Mouse (Mus musculus): ENCODE data around the gene Pou2f1.

Gene Pou2f1

GRCm38 (mm10) chr1:165882146-165882900 is 120.2 kb downstream of the Pou2f1 start:
- no peak for DNase-seq (ENCODE audit: low spot score)

GRCm38 (mm10) chr1:165878751-165879150 is 123.7 kb downstream of the Pou2f1 start:
- DNase-seq (ENCODE audit: low spot score): no peak

- no peak for DNase-seq (ENCODE audit: low spot score)
These were observed 126.8 kb downstream of the Pou2f1 start for GRCm38 (mm10) chr1:165875520-165876284.

DNA sequence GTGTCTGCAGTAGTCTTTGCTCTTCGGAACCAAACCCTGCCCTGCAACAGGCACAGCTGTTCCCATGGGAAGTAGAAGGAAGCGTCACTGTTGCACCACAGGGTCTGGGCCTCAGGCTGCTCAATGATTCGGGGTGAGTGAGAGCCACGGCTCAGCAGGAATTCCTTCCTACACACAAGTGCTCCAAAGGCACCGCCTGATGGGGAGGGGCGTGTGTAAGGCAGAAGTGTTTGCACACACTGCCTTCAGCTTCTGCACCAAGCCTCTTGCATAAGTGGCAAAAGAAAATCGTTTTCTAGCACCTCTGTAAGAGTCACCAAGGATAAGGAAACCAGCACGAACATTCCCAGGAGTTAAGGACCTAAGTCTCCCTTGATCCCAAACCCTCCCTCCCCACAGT is 127.8 kb downstream of the Pou2f1 start:
- no peak for DNase-seq (ENCODE audit: low spot score)

DNA sequence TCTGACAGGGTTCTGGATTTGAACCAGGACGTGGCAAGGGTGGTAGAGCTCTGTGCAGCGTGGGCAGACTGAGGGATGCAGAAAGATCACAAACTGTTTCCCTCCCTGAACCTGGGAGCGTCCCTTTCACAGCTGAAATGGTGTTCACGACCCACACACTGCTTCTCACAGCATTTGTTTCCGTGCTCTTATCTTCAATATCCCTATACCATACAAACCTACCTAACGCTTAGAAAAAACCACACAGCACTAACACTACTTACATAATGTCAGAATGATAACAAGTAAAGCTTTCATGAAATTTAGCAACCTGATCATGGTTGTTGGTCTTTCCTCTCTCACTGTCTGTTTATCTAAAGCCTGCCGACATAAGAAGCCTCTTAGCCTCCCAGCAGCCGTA is 133.8 kb downstream of the Pou2f1 start:
- no peak for DNase-seq (ENCODE audit: low spot score)

- no peak for DNase-seq (ENCODE audit: low spot score)
These were observed 135.7 kb downstream of the Pou2f1 start for GRCm38 (mm10) chr1:165866630-165867280.

- DNase-seq (ENCODE audit: low spot score): no peak
These were observed 137.3 kb downstream of the Pou2f1 start for GRCm38 (mm10) chr1:165864864-165865795.

- no peak for DNase-seq (ENCODE audit: low spot score)
These were observed 140.4 kb downstream of the Pou2f1 start for GRCm38 (mm10) chr1:165862059-165862458.

GRCm38 (mm10) chr1:165861235-165861609 is 141.3 kb downstream of the Pou2f1 start:
- no peak for DNase-seq (ENCODE audit: low spot score)

DNA sequence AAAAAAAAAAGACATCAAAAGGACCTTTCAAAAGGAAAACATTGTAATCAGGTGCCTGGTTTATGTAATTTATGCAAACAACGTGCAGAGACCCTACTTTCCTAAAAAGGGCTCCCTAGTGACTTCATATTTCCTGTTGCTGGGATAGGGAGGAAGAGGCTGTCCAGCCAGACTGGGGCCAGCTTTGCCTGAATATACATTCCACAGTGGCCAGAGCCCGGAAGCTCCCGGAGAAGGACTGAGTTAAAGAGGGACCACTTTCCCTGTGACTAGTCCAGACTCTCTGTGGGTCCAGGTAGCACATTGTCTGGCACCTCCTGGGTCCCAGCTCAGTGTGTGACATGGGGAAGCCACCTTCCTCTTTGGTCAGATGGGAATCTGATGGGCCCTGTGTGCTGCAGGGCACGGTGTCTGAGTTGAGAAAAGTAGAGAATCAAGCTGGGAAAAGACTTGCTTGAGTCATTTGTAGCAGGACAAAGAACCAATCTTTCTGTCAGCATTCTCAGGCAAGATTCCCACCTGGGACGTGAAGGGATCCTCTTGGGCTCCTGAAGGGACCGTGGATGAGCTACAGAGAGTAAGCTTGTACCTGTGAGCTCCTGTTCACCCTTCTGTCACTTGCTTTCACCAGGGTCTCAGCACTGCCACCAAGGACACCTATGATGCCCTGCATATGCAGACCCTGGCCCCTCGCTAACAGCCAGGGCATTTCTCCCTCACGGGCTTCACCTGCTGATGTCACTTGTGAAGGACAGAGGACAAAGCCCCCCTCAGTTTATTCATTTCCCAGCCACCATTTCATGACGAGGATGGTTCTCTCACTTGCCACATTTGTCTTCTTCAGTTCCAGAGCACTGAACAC is 141.9 kb downstream of the Pou2f1 start:
- no peak for DNase-seq (ENCODE audit: low spot score)

DNA sequence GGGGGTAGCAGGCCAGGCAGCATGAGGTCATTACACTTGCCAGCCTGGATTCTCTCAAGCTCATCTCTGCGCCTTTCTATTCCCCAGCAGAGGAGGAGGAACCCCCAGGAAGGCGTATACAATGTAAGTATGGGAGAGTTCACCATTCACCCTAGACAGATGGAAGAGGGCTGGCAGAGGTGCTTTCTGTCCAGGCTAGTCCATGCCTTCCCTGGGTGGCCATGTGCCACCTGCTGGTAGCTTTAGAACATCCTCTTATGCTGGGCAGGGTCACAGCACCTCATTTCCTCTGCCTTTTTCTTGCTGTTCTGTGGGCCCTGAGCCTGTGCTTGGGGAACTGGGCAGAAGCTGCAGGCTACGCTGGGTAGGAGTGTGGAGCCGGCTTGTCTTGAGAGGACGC is 144.1 kb downstream of the Pou2f1 start:
- no peak for DNase-seq (ENCODE audit: low spot score)

- no peak for DNase-seq (ENCODE audit: low spot score)
These were observed 145.2 kb downstream of the Pou2f1 start for GRCm38 (mm10) chr1:165857279-165857678.

DNA sequence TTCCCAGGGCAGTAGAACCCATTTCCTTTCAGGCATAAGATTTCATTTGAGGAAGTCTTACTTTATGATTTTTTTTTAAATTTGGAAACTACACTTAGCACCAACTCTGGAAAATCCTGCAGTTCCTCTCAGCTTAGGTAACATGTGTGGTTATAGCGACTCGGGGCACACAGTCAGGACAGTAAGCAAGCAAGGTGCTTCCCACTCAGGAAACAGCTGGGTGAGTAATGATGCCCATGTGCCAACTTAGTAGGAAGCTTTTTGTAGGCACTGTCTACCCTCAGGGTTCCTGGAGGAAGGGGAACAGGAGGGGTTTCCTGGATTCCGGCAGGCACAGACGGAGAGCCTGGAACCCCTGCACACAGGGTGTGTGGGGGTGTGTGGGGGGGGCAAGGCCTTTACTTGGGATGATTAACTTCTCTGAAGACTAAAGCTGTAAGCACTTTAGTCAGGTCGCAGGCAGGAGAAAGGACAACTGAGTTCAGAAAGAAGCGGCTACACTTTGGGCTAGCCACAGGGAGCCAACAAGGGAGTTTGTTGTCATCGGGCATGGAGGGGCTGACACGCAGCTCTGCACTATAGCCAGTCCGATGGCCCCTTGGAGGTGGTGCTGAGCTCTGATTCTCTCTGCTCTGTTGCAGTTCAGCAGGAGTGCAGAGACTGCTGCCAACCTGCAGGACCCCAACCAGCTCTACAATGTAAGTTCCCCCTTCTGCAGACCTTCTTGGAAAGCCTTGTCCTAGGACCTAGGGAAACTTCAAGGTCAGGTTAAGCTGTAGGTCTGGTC is 146.5 kb downstream of the Pou2f1 start:
- no peak for DNase-seq (ENCODE audit: low spot score)

GRCm38 (mm10) chr1:165853729-165854420 is 148.6 kb downstream of the Pou2f1 start:
- no peak for DNase-seq (ENCODE audit: low spot score)

- no peak for DNase-seq (ENCODE audit: low spot score)
These were observed 149.3 kb downstream of the Pou2f1 start for GRCm38 (mm10) chr1:165853131-165853721.

DNA sequence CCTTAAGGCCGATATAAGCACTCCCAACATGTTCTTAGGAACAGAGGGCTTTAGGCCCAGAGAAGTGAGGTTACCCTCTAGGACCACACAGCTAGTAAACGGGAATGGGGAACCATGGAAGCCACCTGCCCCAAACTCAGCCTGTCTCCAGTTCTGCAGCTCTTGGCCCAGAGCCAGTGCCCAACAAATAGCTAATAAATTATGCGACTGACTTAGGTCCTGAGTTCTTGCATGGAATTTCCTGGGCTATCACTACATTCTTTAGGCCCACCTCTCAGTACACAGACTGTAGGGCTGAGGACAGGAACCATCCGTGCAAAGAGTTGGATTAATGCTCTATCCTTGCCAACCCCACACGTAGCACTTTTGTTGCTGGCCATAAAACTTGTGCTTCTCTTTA is 150.3 kb downstream of the Pou2f1 start:
- DNase-seq (ENCODE audit: low spot score): no peak

DNA sequence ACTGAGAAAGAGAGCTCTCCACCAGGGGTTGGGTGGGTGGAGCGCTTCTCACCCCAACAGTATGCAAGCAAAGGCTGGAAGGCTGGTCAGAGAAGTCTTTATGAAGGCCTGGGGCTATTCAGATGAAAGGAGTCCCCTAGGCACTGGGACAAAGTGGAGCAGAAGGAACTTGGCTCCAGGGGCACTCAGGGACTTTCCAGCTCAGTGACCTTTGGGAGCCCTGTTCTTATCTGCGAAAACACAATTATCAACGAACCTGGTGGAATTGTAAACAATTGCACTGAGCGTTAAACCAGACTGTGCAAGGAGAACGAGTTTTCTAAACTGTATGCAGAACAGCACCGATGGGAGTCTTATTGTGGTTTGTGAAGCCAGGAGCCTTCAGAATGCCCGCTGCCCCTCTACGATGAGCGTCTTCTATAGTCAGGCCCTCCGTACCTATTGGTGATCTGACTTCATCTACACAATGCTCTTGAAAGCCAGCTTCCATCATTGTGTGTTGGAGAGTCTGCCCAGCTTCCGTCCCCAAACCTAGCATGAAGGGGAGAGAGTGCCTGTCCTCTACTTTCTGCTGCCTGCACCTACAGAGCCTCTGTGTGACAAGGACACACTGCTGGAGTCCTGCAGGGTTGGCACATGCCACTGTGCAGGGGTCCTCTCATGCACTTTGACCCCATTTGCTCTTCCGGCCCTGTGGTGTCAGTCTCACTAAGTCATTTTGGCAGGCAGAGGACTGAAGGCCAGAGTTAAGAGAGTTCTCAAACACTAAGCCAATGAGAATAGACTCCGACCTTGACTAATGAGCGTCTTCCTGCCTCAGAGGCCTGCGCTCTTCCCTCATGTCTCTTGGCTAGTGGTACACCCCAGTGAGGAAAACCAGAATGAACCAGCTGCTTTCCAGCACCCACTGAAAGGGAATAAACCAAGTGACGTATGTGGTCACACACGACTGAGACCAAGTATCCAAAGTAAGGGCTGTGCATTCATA is 152.7 kb downstream of the Pou2f1 start:
- DNase-seq (ENCODE audit: low spot score): no peak

- no peak for DNase-seq (ENCODE audit: low spot score)
These were observed 153.6 kb downstream of the Pou2f1 start for GRCm38 (mm10) chr1:165848881-165849280.
